Mouse (Mus musculus) forebrain, embryonic 13.5 days (tissue): ENCODE measurements around the gene Sema3c. TPM values are rescaled to one million over a fixed set of nuclear protein-coding genes. Genes with fewer than 3 reads are reported as not detected.

Experiments
- ATAC-seq: fragments of 200-750 bp; cut with Nextera tagmentation; 2 replicates; pipeline ENCODE4 v1.8.0; 2017
- H3K27ac ChIP-seq: fragments of 300-500 bp; sonication (generic); 2 replicates; pipeline ENCODE4 v1.5.1; 2015; ENCODE audit warnings: inconsistent platforms, mild to moderate bottlenecking, moderate library complexity
- H3K27me3 ChIP-seq: fragments of 300-500 bp; sonication (generic); 2 replicates; pipeline ENCODE4 v1.6.1; 2015; ENCODE audit warnings: mild to moderate bottlenecking, inconsistent platforms
- H3K36me3 ChIP-seq: fragments of 300-500 bp; sonication (generic); 2 replicates; pipeline ENCODE4 v1.6.1; 2015; ENCODE audit warnings: mild to moderate bottlenecking, inconsistent platforms; ENCODE audit not compliant: poor library complexity, severe bottlenecking
- H3K4me1 ChIP-seq: fragments of 300-500 bp; sonication (generic); 2 replicates; pipeline ENCODE4 v1.6.1; 2015; ENCODE audit warnings: inconsistent platforms
- H3K4me2 ChIP-seq: fragments of 300-500 bp; sonication (generic); 2 replicates; pipeline ENCODE4 v1.6.1; 2015; ENCODE audit warnings: inconsistent platforms, mild to moderate bottlenecking, moderate library complexity
- H3K4me3 ChIP-seq: fragments of 300-500 bp; sonication (generic); 2 replicates; pipeline ENCODE4 v1.5.1; 2015; ENCODE audit warnings: mild to moderate bottlenecking, inconsistent platforms
- H3K9ac ChIP-seq: fragments of 300-500 bp; sonication (generic); 2 replicates; pipeline ENCODE4 v1.6.1; 2015; ENCODE audit warnings: mild to moderate bottlenecking, inconsistent platforms
- H3K9me3 ChIP-seq: fragments of 300-500 bp; sonication (generic); replicated peaks from 2 replicates; pipeline ENCODE4 v1.6.1; 2016; ENCODE audit warnings: inconsistent platforms
- WGBS: fragments of 180-500 bp; shearing (Covaris S2); methylation state at CpG from one replicate; pipeline ENCODE4 v1.1.7; 2015; 5-methylcytosine and 5-hydroxymethylcytosine counted together
- polyA plus RNA-seq: library from polyadenylated mRNA; unstranded; fragments of >200 nt; fragmentation: Nextera tagmentation; extraction: Ambion mirVana; gene quantifications from 2 replicates; pipeline ENCODE4 v1.2.1, GENCODE M21; 2015

Sema3c gene
- polyA plus RNA-seq, 1 experiment from 2014 or later: 17.4 TPM

DNA sequence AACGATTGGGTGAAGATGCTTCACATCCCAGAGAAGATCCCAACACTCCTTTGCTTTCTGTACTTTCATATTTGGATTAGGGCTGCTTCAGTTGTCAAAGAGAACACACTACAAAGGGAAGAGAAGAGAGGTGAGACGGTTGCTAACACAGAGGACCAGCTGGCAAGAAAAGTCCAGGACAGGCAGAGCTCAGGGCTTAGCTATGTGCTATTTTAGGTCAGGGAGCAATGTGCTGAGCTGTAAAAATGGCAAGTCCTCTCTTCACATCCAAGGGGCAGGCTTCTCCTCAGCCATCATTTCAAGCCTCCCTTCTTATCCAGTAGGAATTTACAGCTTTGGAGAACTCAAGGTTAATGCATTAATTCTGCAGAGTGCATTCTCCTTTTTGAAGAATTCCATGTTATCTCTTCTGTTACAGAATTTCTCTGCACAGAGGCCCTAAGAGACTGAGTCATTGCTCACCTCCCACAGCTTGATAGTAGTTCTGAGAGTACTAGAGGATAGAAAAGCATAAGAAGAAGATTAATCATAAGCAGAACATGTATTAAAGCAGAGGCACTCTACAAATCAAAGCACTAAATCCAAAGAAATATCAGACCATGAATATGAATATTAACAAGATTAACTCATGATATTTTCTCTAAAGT is 10.3 kb downstream of the Sema3c start:
- Histone ChIP-seq H3K36me3 (no peaks in the 10 kb centered on the region), H3K4me3 (no peak overlapping the region), H3K4me1 (peaks cover 25% of the 10 kb centered on the region), H3K27me3 (no peaks in the 10 kb centered on the region), H3K9ac (no peak overlapping the region), H3K4me2 (no peak overlapping the region), H3K27ac (no peak overlapping the region), H3K9me3 (no peaks in the 10 kb centered on the region)
- no peak for ATAC-seq
- WGBS: 76% methylated on average over 2 of the region's 2 CpGs

DNA sequence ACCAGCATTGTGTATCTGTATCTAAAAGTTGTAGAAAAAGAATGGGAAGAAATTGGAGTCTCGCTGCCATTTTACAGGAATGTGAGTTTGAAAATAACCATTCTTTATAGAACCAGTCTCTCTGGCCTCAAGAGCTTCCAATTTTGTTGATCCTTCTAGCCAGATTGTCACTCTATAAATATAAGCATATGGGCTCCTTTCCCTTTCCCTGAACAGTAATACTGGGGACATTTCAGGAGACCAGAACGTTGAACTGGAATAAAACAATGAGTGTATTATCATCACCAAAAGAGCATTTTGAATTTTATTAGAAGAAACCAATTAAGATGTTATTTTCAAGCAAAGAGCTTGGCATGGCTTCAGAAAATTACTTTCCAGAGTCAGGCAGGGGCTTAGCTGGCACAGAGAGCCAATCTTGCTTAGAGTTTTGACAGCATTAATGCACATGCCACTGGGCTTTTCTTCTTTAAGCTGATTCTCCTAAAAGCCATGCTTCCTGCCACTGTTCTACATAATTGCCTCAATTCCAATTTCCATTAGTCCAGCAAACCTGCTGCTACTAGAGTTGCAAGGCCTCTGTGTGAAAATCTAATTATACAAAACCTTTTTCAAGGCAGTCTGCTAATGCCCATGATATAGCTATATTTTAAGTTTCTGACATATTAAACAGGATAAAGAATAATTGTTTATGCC is 12.6 kb downstream of the Sema3c start:
- WGBS: 33% methylated on average over 2 of the region's 2 CpGs
- Histone ChIP-seq H3K9ac (no peak overlapping the region), H3K4me3 (no peak overlapping the region), H3K27me3 (no peaks in the 10 kb centered on the region), H3K9me3 (no peaks in the 10 kb centered on the region), H3K4me2 (no peak overlapping the region), H3K36me3 (no peaks in the 10 kb centered on the region), H3K4me1 (peaks cover 24% of the 10 kb centered on the region), H3K27ac (no peak overlapping the region; the same call in 1 of the 2 replicates)
- peak; percentile 93 for ATAC-seq

DNA sequence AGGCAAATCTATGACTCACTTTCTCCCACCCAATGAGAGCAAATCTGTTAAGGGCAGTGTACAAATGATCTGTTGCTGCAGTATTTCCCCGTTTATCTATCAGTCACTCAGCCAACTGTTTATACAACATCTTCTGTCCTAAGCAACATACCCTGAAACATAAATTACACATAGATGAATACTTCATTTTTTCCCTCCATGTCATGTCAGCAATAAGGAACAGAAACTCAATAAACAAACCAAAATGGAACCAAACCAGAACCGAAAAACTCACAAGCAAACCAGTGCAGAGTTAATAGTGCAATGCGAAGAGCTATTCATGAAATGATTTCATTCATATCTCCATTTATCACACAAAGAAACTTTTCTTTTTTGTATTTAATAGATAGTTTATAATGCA is 17.8 kb downstream of the Sema3c start:
- no peaks in the 10 kb centered on the region for H3K27me3 ChIP-seq

DNA sequence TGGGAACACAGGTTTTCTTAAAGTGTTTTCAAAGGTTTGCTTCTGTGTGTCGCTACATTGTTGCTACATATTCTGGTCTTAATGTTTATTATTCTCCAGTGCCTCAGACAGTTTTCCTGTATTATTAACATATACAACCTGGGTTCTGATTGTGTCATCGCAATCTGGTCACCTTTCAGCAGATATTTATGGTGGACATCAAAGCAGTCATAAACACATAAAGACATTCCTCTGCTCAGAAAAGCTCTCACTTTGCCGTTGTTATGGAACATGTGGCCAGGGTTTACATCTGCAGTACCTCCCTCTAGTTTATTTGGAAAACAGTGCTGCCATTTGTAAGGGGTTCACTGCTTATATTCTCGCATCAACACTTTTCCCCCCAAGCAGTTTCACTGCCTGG is 27.6 kb downstream of the Sema3c start:
- Histone ChIP-seq H3K27me3 (no peaks in the 10 kb centered on the region), H3K9me3 (no peaks in the 10 kb centered on the region), H3K36me3 (no peaks in the 10 kb centered on the region), H3K27ac (no peak overlapping the region), H3K4me1 (no peaks in the 10 kb centered on the region), H3K4me2 (no peak overlapping the region), H3K9ac (no peak overlapping the region), H3K4me3 (no peak overlapping the region)
- 87% methylated on average over 4 of the region's 4 CpGs for WGBS
- ATAC-seq: no peak

More for the DNA sequence above, 17.8 kb downstream of the Sema3c start:
- WGBS: 94% methylated on average over 3 of the region's 3 CpGs
- H3K27ac ChIP-seq: no peak overlapping the region
- peaks cover 7% of the 10 kb centered on the region for H3K4me1 ChIP-seq
- H3K9me3 ChIP-seq: no peaks in the 10 kb centered on the region
- no peak for ATAC-seq
- H3K36me3 ChIP-seq: no peaks in the 10 kb centered on the region
- no peak overlapping the region for H3K4me3 ChIP-seq
- H3K9ac ChIP-seq: no peak overlapping the region
- no peak overlapping the region for H3K4me2 ChIP-seq

DNA sequence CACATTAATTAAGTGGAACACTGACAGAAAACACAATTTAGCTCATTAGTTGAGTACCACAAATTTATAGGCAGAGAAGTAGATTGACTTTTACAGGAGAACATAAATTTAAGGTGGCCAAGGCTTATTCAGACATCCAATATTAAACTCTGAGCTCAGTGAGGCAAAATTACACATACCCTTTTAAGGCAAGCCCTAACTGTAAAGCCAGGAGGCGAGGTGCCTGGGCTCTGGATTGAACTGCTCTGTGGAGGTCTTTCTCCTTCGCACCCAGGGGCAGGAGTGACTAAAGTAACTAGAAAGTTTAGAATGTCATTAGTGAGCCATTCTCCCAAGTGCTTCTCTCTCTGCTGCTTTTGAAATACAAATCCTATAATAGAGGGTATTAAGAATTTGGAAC is 46.5 kb downstream of the Sema3c start:
- no peaks in the 10 kb centered on the region for H3K4me1 ChIP-seq
- no peaks in the 10 kb centered on the region for H3K27me3 ChIP-seq
- H3K36me3 ChIP-seq: no peaks in the 10 kb centered on the region
- no peaks in the 10 kb centered on the region for H3K9me3 ChIP-seq
- no peak overlapping the region for H3K4me2 ChIP-seq
- WGBS: 72% methylated on average over 2 of the region's 2 CpGs
- no peak overlapping the region for H3K4me3 ChIP-seq
- no peak overlapping the region for H3K9ac ChIP-seq
- no peak overlapping the region for H3K27ac ChIP-seq
- ATAC-seq: no peak

DNA sequence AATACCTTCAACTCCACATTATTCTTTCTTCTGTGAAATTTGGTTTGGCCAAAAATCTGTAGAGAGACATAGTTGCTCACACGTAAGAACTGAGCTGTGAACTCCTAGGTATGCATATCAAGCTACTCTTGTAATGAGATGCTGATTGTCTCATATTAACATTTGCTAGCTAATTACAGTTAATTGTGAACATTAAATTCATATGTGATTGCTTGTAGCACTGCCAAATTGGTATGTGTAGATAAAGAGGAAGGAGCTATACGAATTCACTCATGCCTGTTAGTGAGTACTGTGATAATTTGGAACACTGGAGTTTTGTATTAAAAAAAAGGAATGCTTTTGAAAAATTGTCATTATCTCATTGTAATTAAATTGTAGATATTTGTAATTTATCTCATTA is 48.5 kb downstream of the Sema3c start:
- Histone ChIP-seq H3K4me2 (no peak overlapping the region), H3K36me3 (no peaks in the 10 kb centered on the region), H3K4me1 (no peaks in the 10 kb centered on the region), H3K9ac (no peak overlapping the region), H3K9me3 (no peaks in the 10 kb centered on the region), H3K27ac (no peak overlapping the region), H3K27me3 (no peaks in the 10 kb centered on the region), H3K4me3 (no peak overlapping the region)
- WGBS: 63% methylated on average over 2 of the region's 2 CpGs
- peak; percentile 51 for ATAC-seq

DNA sequence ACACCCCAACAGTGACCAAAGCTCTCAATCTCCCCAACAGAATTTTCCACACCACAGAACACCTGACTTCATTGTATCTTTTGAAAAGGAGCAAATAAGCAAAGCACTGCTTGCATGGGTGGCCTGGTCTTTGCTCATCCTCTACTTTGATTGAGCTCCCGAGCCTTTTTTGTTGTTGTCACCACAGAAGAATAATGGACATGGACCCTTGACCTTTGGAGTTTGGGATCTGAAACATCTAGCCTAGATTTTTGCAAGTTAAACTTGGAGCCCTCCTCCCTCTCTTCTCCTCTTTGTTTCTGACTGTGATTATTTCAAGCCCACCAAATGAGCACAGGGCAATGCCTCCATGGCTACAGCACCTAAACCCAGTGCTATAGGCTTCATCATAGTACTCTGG is 54.5 kb downstream of the Sema3c start:
- Histone ChIP-seq H3K27ac (no peak overlapping the region), H3K4me2 (no peak overlapping the region), H3K36me3 (no peaks in the 10 kb centered on the region), H3K9me3 (no peaks in the 10 kb centered on the region), H3K4me1 (no peaks in the 10 kb centered on the region), H3K4me3 (no peak overlapping the region), H3K9ac (no peak overlapping the region), H3K27me3 (no peaks in the 10 kb centered on the region)
- 28% methylated on average over 1 of the region's 1 CpGs for WGBS
- ATAC-seq: no peak

DNA sequence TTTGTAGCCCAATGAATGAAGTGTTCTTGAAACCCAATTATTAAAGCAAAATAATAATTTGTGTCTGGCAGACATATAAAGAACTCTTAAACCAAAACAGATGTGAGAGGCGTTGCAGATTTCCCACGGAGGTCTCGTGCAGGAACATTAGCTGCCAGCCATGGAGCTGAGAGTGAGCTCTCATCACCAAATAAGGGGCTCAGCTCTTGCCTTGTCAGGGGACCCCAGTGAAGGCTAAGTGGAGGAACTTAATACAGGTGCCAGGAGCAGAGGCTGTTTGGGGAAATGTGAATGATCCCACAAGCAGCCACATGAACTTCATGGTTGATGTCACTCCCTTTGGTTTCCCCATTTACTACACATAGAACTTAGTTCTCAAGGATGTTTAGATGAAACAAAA is 55.5 kb downstream of the Sema3c start:
- Histone ChIP-seq H3K36me3 (no peaks in the 10 kb centered on the region), H3K9ac (no peak overlapping the region), H3K4me2 (no peak overlapping the region), H3K27me3 (no peaks in the 10 kb centered on the region), H3K27ac (no peak overlapping the region), H3K4me1 (no peaks in the 10 kb centered on the region), H3K4me3 (no peak overlapping the region), H3K9me3 (no peaks in the 10 kb centered on the region)
- 90% methylated on average over 3 of the region's 3 CpGs for WGBS
- no peak for ATAC-seq

DNA sequence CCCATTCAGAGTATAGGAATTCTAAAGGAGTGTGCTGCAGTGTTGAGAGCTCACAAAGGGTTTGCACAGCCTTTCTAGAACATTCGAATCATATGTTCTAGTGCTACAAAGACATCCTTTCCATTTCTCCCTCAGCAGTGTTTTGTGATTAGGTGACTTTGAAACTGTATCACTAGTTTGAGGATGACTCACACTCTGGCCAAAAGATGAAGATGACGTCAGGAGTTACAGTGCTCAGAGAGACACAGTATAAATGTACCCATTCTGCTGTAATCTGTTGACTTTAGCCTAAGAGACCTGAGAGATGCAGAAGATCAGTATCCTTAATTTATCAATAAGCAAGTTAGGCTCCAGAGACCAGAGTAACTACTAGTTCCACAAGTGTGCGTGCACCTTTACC is 65.4 kb downstream of the Sema3c start:
- Histone ChIP-seq H3K27ac (no peak overlapping the region), H3K4me2 (no peak overlapping the region)
- ATAC-seq: no peak

DNA sequence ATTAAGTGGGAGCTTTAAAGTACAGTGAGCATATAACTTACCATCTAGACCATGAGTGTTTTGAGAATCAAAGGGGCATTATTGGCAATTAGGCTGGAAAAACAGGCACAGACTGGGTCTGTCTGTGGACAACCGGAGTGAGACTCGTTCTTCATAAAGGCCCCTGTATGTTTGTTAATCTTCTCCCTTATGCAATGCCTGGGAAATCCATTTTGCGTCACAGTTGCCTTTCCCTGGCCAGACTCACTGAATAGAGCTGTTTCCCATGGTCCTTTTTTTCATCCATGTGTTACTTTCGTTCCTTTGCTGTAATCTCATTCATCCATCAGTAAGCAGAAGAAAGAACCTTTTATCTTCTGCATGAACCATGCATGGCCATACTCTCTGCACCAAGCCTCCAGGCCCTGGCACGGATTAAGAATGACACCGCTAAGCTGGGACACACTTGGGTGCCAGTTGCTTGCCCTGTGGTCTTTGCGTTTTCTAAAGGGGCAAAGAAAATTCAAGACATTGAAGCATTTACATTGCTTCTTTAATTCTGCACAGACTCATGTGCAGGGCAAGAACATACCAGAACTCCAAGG is 73.7 kb downstream of the Sema3c start:
- H3K4me1 ChIP-seq: peaks cover 4% of the 10 kb centered on the region; the same call in 1 of the 2 replicates
- 34% methylated on average over 7 of the region's 7 CpGs for WGBS
- ATAC-seq: peak; percentile 73
- H3K36me3 ChIP-seq: no peaks in the 10 kb centered on the region
- H3K9me3 ChIP-seq: no peaks in the 10 kb centered on the region
- H3K9ac ChIP-seq: no peak overlapping the region
- no peak overlapping the region for H3K27ac ChIP-seq
- no peaks in the 10 kb centered on the region for H3K27me3 ChIP-seq
- H3K4me2 ChIP-seq: no peak overlapping the region
- H3K4me3 ChIP-seq: no peak overlapping the region

More for the DNA sequence above, 65.4 kb downstream of the Sema3c start:
- no peaks in the 10 kb centered on the region for H3K27me3 ChIP-seq
- no peak overlapping the region for H3K4me3 ChIP-seq
- 88% methylated on average over 3 of the region's 3 CpGs for WGBS
- no peaks in the 10 kb centered on the region for H3K9me3 ChIP-seq
- no peaks in the 10 kb centered on the region for H3K4me1 ChIP-seq
- H3K9ac ChIP-seq: no peak overlapping the region
- no peaks in the 10 kb centered on the region for H3K36me3 ChIP-seq

DNA sequence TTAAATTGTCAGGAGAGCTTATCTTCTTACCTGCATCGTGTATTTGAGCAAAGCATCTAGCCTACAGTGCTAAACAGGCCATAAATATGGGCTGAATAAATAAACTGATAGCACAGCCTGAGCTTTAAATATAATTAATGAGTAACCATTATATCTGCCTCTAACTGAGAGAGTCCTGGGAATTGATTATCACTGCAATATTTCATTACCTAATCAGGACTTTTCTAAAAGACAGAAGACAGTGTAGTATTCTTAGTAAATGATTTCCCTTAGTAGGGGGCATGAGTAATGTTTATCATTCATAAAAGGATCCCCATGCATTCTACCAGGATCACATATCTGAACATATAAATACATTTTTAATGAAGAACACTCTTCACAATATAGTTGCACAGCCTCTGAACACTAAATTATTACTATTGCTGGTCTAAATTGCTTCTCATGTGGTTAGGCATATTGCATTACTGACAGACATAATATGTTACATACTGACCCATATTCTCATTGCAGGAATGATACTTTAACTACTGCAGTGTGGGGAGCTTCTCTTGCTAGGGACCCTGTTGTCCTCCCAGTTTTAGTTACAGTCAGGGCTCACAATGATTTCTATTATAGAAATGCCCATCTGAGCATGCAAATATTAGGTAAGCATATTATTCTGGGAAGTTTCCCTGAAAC is 74.9 kb downstream of the Sema3c start:
- Histone ChIP-seq H3K36me3 (no peaks in the 10 kb centered on the region), H3K9ac (no peak overlapping the region), H3K27me3 (no peaks in the 10 kb centered on the region), H3K9me3 (no peaks in the 10 kb centered on the region), H3K27ac (no peak overlapping the region), H3K4me3 (no peak overlapping the region), H3K4me2 (no peak overlapping the region), H3K4me1 (peaks cover 4% of the 10 kb centered on the region; the same call in 1 of the 2 replicates)
- WGBS: 44% methylated on average over 1 of the region's 1 CpGs
- ATAC-seq: no peak

DNA sequence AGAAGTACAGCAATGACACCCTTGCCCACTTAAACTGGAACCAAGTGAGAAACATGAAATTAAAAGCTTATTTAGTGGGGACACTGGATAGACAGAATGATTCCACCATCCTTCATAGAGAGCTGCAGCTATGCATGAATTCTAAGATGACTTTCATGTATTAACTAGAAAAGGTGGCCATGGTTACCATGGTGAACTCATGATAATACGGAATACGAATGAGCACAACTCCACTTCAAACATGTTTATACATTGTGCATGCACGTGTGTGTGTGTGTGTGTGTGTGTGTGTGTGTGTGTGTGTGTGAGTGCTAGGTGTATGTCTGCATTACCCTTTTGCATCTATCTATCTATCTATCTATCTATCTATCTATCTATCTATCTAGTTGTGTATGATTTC is 87.1 kb downstream of the Sema3c start:
- Histone ChIP-seq H3K9me3 (no peaks in the 10 kb centered on the region), H3K27me3 (no peaks in the 10 kb centered on the region), H3K9ac (no peak overlapping the region), H3K36me3 (no peaks in the 10 kb centered on the region), H3K4me1 (no peaks in the 10 kb centered on the region), H3K27ac (no peak overlapping the region), H3K4me3 (no peak overlapping the region), H3K4me2 (no peak overlapping the region)
- ATAC-seq: no peak
- WGBS: 74% methylated on average over 3 of the region's 3 CpGs
